In genomic region chrX:57921294-57921693, GRCm38 (mm10) we compare ENCODE assay signal across 9 mouse cellular contexts.
A peak's percentile ranks its signal among the peaks of the same experiment; 100 is the strongest.
DNase-seq lines count a peak whose midpoint lies in the region; ATAC-seq and TF ChIP-seq lines count a peak whose summit lies in the region.
"Had no signal": no experiment of that assay in that cellular context is flagged by ENCODE, and none has a peak within 500 bp of the region (broad histone marks: within the 10 kb centered on the region; RNA-seq: fewer than 3 reads in every experiment).

No protein-coding gene starts in this region.

- H3K4me3 ChIP-seq in E14TG2a.4 (replicated peaks; ENCODE audit: low read length), result no peak overlapping the region
- H3K4me3 ChIP-seq in forebrain, embryonic 15.5 days, result no peak overlapping the region
- peak overlapping the region; percentile 39 for H3K4me3 ChIP-seq in midbrain, embryonic 10.5 days
- no peak overlapping the region for H3K4me3 ChIP-seq in thymus, adult 2 months (ENCODE audit: control insufficient read depth, insufficient read depth, low read length)

- H3K9me3 ChIP-seq in E14TG2a.4 (ENCODE audit: low read length), result no peaks in the 10 kb centered on the region
- H3K9me3 ChIP-seq in forebrain, embryonic 15.5 days, result no peaks in the 10 kb centered on the region
- H3K9me3 ChIP-seq in midbrain, embryonic 10.5 days (replicated peaks), result no peaks in the 10 kb centered on the region

- H3K27ac ChIP-seq in forebrain, embryonic 15.5 days (replicated peaks), result no peak overlapping the region
- H3K27ac ChIP-seq in midbrain, embryonic 10.5 days (replicated peaks), result peak overlapping the region; percentile 72; the same call in 1 of the 2 replicates
- no peak overlapping the region for H3K27ac ChIP-seq in thymus, adult 2 months (ENCODE audit: control insufficient read depth, insufficient read depth, low read length)

- no peak for TF ChIP-seq POLR2A in thymus, adult 2 months (IDR thresholded peaks at IDR 0.05; ENCODE audit: control insufficient read depth, extremely low read depth, insufficient read depth, low read length, poor library complexity)

- ATAC-seq in forebrain, embryonic 15.5 days (replicated peaks), result peak; percentile 27; the same call in 1 of the 2 replicates

- TF ChIP-seq CTCF in E14TG2a.4 (conservative IDR thresholded peaks at IDR 0.05; ENCODE audit: low read length), result peak; percentile 15; the same call in 1 of the 2 replicates
- TF ChIP-seq CTCF in thymus, adult 2 months (IDR thresholded peaks at IDR 0.05; ENCODE audit: borderline replicate concordance, control insufficient read depth, extremely low read depth, insufficient read depth, low read length, poor library complexity), result no peak

- peaks cover 42% of the 10 kb centered on the region for H3K4me1 ChIP-seq in E14TG2a.4 (replicated peaks; ENCODE audit: low read depth, low read length)
- H3K4me1 ChIP-seq in forebrain, embryonic 15.5 days, result no peaks in the 10 kb centered on the region
- H3K4me1 ChIP-seq in midbrain, embryonic 10.5 days, result peaks cover 58% of the 10 kb centered on the region
- no peaks in the 10 kb centered on the region for H3K4me1 ChIP-seq in thymus, adult 2 months (replicated peaks; ENCODE audit: control insufficient read depth, insufficient read depth, low read length)

- peak; percentile 32 to 63 for DNase-seq in cerebellum, postnatal 4 days (ENCODE audit: low spot score in 2 of 2)
- no peak for DNase-seq in cerebellum, adult 11 months
- DNase-seq in midbrain, embryonic 10.5 days (ENCODE audit: low spot score), result peak; percentile 66
- no peak for DNase-seq in urinary bladder, postnatal 25 days (ENCODE audit: low spot score)
- DNase-seq in ovary, postnatal 10 days (ENCODE audit: low spot score), result no peak
- DNase-seq in thymus, adult 2 months, result no peak
- DNase-seq: lung, postnatal 36 days had no signal

- no peaks in the 10 kb centered on the region for H3K36me3 ChIP-seq in E14TG2a.4 (ENCODE audit: insufficient read depth, low read length)
- H3K36me3 ChIP-seq in forebrain, embryonic 15.5 days, result no peaks in the 10 kb centered on the region
- H3K36me3 ChIP-seq in midbrain, embryonic 10.5 days, result no peaks in the 10 kb centered on the region
- H3K36me3 ChIP-seq in thymus, adult 2 months (ENCODE audit: control insufficient read depth, insufficient read depth, low read length), result no peaks in the 10 kb centered on the region

- no peak overlapping the region for H3K9ac ChIP-seq in forebrain, embryonic 15.5 days (replicated peaks)

- peaks cover 42% of the 10 kb centered on the region for H3K27me3 ChIP-seq in E14TG2a.4 (ENCODE audit: insufficient read depth, low read length)
- H3K27me3 ChIP-seq in forebrain, embryonic 15.5 days, result peaks cover 10% of the 10 kb centered on the region
- peaks cover 64% of the 10 kb centered on the region for H3K27me3 ChIP-seq in midbrain, embryonic 10.5 days (ENCODE audit: low read depth, poor library complexity, severe bottlenecking)
- no peaks in the 10 kb centered on the region; the same call in 1 of the 2 replicates for H3K27me3 ChIP-seq in thymus, adult 2 months (ENCODE audit: control insufficient read depth, insufficient read depth, low read length)

- WGBS in forebrain, embryonic 15.5 days, result 18% methylated on average over 16 of the region's 16 CpGs
- 20% methylated on average over 16 of the region's 16 CpGs for WGBS in midbrain, embryonic 10.5 days
- 12% methylated on average over 16 of the region's 16 CpGs for WGBS in thymus, adult 2 months

- 0 out of 2 replicates have a peak overlapping the region, but pooled peaks have one; percentile 9 for H3K4me2 ChIP-seq in forebrain, embryonic 15.5 days (replicated peaks)

Comparison
In these comparisons a context has a peak if more than half of its experiments do, and no peak if none do; other contexts are left out.
1. DNase-seq: peak in cerebellum, postnatal 4 days (2 of 2) and midbrain, embryonic 10.5 days (single experiment); none in cerebellum, adult 11 months (single experiment), urinary bladder, postnatal 25 days (single experiment), ovary, postnatal 10 days (single experiment) and thymus, adult 2 months (single experiment).